Mouse (Mus musculus) right cerebral cortex, adult 2 months (tissue): ENCODE results near the gene Sfxn3.
A peak's percentile ranks its signal among the peaks of the same experiment; 100 is the strongest.

ENCODE experiments used
- DNase-seq, 2 experiments: peaks; one replicate each; pipeline ENCODE4 v3.0.0; 2021 to 2022; ENCODE audit warnings: low spot score in 2 of 2

The Sfxn3 gene

DNA sequence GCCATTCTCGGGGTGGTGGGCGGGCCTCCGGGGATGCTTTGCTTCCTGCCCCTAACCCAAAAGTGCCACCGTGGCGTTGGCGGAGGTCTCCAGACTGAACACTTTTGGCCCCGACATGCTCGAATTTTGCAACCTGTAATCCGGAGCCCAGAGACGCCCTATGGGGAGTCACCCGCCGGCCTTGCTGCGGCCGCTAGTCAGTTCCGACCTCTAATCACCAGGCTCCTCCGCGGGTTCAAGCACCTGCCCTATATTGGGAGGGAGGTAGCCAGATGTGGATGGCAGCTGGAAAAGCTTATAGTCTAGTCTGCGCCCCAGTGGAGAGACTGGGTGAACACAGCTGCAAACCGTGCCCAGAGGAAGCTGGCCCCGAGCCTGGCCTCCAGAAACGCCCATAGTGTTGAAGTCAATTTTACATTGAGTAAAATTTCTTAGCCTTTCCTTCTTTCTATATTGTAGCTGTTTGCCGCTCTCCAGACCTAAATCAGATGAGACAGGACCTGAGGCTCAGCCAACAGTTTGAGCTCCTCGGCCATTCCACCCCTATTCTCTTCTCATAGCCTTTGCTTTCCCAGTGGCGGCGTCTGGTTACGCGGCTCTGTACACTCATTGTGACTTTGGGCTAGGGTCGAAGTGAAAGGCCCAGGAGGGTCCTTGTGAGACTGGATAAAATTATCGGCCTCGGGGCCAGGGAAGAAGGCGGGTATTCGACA lies 28.2 kb downstream of the Sfxn3 start:
- DNase-seq, result peak in 1 of 2 experiments; percentile 32

DNA sequence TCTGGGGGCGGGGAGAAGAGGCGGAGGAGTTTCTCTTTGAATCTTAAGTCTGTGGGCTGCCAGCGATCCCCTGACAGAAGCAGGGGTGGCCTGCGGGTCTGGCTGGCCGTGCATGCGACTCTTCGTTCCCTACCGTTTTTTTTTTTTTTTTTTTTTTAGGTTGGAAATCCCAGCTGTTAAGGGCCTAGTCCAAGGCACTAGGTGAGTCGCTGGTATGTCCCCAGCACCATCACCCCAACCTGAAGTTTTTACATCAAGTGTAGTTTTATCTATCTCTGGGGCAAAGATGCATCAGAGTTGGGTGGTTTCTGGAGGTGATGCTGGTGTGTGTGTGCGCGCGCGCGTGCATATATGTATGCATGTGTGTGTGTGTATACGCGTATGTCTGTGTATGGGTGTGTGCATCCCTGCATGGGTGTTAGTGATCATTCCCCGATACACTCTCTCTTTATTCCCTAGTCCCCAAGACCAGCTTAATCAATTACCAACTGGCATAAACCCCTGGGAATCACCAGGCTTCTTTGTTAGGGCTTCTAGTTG lies 28.8 kb downstream of the Sfxn3 start:
- no peak for DNase-seq

- DNase-seq, result peak in 1 of 2 experiments; percentile 38
These were observed 29.5 kb downstream of the Sfxn3 start for GRCm38 (mm10) chr19:45076586-45077510.

GRCm38 (mm10) chr19:45077742-45078645 lies 30.7 kb downstream of the Sfxn3 start:
- no peak for DNase-seq

DNA sequence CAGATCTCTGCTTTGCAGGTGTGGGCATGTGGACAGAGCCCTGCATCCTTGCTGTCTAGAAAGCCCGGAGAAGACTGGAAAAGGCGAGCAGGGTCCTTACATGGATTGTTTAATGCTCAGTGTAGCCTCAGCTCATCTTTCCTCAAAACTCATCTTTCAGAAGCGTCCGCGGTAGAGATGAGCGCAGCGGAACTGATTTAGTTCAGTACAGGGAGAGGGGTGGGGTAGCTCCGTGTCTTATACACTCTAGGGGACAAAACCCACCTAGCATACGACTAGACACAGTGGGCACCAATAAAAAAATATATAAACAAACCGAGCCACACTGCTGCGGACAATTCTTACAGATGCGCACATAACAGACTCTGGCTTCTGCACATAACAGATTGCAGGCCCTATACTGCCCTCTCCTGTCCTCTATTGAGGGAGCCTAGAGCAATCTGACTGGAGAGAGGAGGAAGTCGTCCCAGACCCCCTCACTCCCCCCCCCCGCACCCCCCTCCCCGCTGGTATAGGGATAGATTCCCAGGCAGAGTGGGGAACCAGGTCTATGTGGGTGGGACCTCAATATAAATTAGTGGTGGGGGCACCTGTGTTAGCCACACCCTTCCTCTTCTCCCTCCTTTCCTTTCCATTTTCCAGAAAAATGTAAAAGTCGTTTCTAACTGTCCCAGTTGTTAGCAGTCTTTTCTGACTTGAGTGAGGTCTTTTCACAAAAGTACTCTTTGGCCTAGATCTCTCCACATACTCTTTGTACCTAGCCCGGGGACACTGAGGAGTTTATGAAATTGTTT lies 31.9 kb downstream of the Sfxn3 start:
- no peak for DNase-seq

GRCm38 (mm10) chr19:45079769-45080515 lies 32.6 kb downstream of the Sfxn3 start:
- peak; percentile 61 to 77 for DNase-seq

DNA sequence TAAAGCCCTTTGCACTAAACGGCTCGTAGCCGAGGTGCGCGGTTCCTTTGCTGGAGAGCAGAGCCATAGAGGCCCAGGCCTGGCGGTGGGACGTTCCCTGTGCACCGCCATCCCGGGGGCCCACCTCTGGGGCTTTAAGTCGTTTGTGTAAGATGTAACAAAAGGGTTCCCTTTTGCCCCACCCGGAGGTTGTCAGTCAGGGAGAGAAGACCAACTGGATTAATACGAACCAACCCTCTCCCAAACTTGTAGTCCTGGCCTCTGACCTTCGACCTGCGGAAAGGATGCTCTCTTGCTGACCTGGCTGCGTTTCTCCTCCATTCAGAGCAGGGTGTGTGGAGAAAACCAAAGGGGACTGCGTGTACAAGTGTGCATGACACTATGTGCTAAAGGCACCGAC lies 33.4 kb downstream of the Sfxn3 start:
- DNase-seq, result no peak

GRCm38 (mm10) chr19:45081279-45081678 lies 34.0 kb downstream of the Sfxn3 start:
- peak; percentile 59 to 74 for DNase-seq

DNA sequence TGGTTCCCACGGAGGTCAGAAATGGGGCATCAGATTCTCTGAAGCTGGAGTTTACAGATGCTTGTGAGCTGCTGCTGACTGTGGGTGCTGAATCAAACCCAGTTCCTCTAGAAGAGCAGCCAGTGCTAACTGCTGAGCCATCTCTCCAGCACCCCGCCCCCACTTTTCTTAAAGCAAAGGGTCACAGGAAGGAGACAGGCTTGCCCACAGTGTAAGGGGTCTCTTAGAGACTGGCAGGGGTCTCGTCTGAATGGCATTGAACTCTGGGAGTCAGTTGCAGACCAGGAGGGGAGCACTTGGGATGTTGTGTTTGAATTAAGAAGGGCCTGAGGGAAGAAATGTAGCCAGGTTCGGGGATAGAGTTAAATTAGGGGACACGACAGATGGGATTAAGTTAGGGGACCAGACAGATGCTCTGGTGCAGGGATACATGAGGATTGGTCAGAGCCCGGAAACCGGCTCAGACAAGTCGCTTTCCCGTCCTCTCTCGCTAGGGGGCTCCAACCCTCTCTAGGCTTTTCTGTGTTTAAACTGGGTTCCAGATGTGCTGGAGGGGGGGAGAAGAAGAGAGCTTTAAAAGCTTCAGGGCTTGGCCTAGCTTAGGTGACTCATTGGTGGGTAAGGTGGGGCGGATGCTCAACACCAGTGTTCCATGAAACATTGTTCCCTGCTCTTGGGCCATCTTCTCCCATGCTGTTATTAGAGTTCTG lies 34.7 kb downstream of the Sfxn3 start:
- peak; percentile 50 to 51 for DNase-seq

DNA sequence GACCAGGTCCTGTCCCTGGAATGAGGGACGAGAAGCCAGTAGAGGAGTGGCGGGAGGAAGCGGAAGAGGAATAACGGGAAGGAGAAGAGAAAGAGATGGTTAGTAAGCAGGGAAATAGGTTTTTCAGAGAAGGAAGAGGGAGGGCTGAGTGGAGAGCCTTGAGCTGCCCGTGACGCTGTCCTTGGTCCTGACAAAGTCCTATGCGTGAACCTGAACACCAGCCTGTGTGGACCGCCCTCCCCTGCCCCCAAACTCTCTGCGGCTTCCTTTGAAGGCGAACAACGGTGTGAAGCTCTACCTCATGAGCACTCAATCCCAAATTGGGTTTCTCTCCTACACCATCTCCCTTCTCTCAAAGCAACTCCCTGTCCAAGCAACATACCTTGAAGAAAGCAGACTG lies 50.6 kb downstream of the Sfxn3 start:
- no peak for DNase-seq

DNA sequence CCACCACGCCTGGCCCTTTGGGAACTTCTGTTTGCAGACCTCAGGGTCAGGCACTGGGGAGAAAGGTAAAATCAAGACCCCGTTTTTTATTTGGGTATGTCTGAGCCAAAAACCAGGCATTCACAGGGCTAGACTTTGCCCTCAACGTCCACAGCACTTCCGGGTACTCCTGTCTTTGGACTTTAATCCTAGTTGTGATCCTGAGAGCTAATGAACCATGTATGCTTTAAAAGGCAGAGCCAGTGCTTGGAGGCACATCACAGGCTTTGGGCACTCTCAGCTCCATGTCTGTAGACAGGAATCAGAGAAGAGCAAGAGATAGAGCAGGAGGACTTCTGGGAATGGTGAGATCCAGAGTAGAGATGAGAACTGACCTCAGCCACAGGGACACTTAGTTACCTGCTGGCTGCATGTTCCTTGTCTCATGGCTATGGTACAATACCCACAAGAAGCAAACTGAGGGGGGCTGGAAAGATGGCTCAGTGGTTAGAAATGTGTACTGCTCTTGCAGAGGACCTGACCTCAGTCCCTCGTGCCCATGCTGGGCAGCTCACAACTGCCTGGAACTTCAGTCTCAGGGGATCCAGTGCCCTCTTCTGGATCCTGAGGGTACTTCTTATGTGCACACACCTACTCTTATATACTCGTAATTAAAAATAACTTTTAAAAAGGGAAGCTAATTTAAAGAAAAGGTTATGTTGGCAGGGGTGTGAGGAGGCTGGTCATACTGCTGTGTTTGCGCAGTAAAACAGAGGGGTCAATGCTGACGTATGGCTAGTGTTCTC lies 53.4 kb downstream of the Sfxn3 start:
- no peak for DNase-seq

DNA sequence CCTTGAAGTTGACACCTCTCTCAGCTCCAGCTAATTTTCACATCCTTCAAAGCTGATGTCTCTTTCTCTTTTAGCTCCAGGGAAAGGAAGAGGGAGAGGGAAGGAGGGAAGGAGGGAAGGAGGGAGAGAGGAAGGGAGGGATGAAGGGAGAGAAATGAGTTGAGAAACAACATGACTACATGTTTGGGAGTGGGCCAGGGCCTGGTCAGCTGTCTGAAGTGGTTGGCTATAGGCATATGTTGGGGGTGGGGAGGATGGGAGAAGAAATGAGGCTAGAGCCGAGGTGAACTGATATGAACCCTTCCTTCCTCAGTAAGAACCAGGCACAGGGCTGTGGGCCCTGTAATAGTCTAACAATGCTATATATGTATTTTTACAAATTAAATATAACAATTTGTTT lies 58.3 kb downstream of the Sfxn3 start:
- DNase-seq, result no peak
